Mouse (Mus musculus) MEL (cell line): ENCODE measurements around the gene C1rl. TPM values are rescaled to one million over a fixed set of nuclear protein-coding genes. Genes with fewer than 3 reads are reported as not detected.

Experiments
- DNase-seq: peaks from one replicate; pipeline ENCODE4 v3.0.0; 2011; ENCODE audit warnings: low read depth, low spot score
- H3K27ac ChIP-seq: 2 replicates; pipeline ENCODE4 v1.5.1; 2012; ENCODE audit warnings: low read depth, mild to moderate bottlenecking, control low read depth, low read length, moderate library complexity; ENCODE audit not compliant: control insufficient read depth
- H3K27me3 ChIP-seq, 2 experiments: fragments of 150-350 bp in 1 of 2; sonication (generic) in 1 of 2; 2 replicates each; pipeline ENCODE4 v1.6.1; 2012; ENCODE audit warnings: low read length in 2 of 2, mild to moderate bottlenecking in 2 of 2, improper control_type of control experiment in 1 of 2, moderate library complexity in 1 of 2; ENCODE audit not compliant: insufficient read depth in 2 of 2, control insufficient read depth in 1 of 2
- H3K36me3 ChIP-seq, 2 experiments: 2 replicates each; pipeline ENCODE4 v1.6.1; 2012 to 2014; ENCODE audit warnings: low read length in 2 of 2, improper control_type of control experiment in 1 of 2, inconsistent platforms in 1 of 2, mild to moderate bottlenecking in 1 of 2; ENCODE audit not compliant: insufficient read depth in 2 of 2, control insufficient read depth in 1 of 2
- H3K4me1 ChIP-seq, 2 experiments: fragments of 150-350 bp in 1 of 2; sonication (generic) in 1 of 2; 2 replicates each; pipeline ENCODE4 v1.6.1; 2012; ENCODE audit warnings: low read length in 2 of 2, improper control_type of control experiment in 1 of 2, mild to moderate bottlenecking in 1 of 2; ENCODE audit not compliant: insufficient read depth in 2 of 2, control insufficient read depth in 1 of 2
- H3K4me3 ChIP-seq, 2 experiments: fragments of 150-350 bp in 1 of 2; sonication (generic) in 1 of 2; 2 replicates each; pipeline ENCODE4 v1.5.1; 2012; ENCODE audit warnings: low read depth in 2 of 2, low read length in 2 of 2, mild to moderate bottlenecking in 2 of 2, moderate library complexity in 2 of 2, control low read depth in 1 of 2, improper control_type of control experiment in 1 of 2; ENCODE audit not compliant: control insufficient read depth in 1 of 2, insufficient read depth in 1 of 2
- H3K79me2 ChIP-seq: 2 replicates; pipeline ENCODE4 v1.6.1; 2012; ENCODE audit warnings: mild to moderate bottlenecking, low read length, moderate library complexity; ENCODE audit not compliant: control insufficient read depth, poor library complexity, insufficient read depth
- H3K9ac ChIP-seq: 2 replicates; pipeline ENCODE4 v1.6.1; 2012; ENCODE audit warnings: low read depth, mild to moderate bottlenecking, control low read depth, low read length, moderate library complexity; ENCODE audit not compliant: control insufficient read depth, poor library complexity, severe bottlenecking
- H3K9me3 ChIP-seq: fragments of 150-350 bp; sonication (generic); replicated peaks from 2 replicates; pipeline ENCODE4 v1.6.1; 2012; ENCODE audit warnings: mild to moderate bottlenecking, low read length, improper control_type of control experiment, moderate library complexity; ENCODE audit not compliant: insufficient read depth
- BHLHE40 ChIP-seq: IDR thresholded peaks from 2 replicates; pipeline ENCODE4 v1.6.1; 2012; ENCODE audit warnings: low read depth, mild to moderate bottlenecking, inconsistent platforms, low read length, improper control_type of control experiment, borderline replicate concordance
- CHD1 ChIP-seq: IDR thresholded peaks from 2 replicates; pipeline ENCODE4 v1.6.1; 2012; ENCODE audit warnings: low read depth, mild to moderate bottlenecking, inconsistent platforms, low read length, improper control_type of control experiment
- CHD2 ChIP-seq: IDR thresholded peaks from 2 replicates; pipeline ENCODE4 v1.6.1; 2011; ENCODE audit warnings: low read length, improper control_type of control experiment
- CTCF ChIP-seq, 3 experiments: IDR thresholded peaks in 2 of 3; conservative IDR thresholded peaks in 1 of 3; 2 replicates each; pipeline ENCODE4 v1.5.1; 2011 to 2012; ENCODE audit warnings: low read length in 3 of 3, low read depth in 2 of 3, mild to moderate bottlenecking in 2 of 3, improper control_type of control experiment in 1 of 3, inconsistent platforms in 1 of 3, mixed read lengths in 1 of 3, moderate library complexity in 1 of 3; ENCODE audit not compliant: control insufficient read depth in 1 of 3, insufficient read depth in 1 of 3, poor library complexity in 1 of 3, severe bottlenecking in 1 of 3
- E2F4 ChIP-seq: IDR thresholded peaks from 2 replicates; pipeline ENCODE4 v1.6.1; 2011; ENCODE audit warnings: low read depth, low read length, improper control_type of control experiment, borderline replicate concordance
- ELF1 ChIP-seq: IDR thresholded peaks from 2 replicates; pipeline ENCODE4 v1.6.1; 2014; ENCODE audit warnings: low read depth, mild to moderate bottlenecking, inconsistent platforms, low read length, improper control_type of control experiment, moderate library complexity
- EP300 ChIP-seq, 2 experiments: IDR thresholded peaks; 2 replicates each; pipeline ENCODE4 v1.6.1; 2011; ENCODE audit warnings: improper control_type of control experiment in 2 of 2, low read length in 2 of 2, low read depth in 1 of 2, mild to moderate bottlenecking in 1 of 2
- ETS1 ChIP-seq: IDR thresholded peaks from 2 replicates; pipeline ENCODE4 v1.6.1; 2012; ENCODE audit warnings: low read depth, mild to moderate bottlenecking, inconsistent platforms, low read length, improper control_type of control experiment, moderate library complexity
- GABPA ChIP-seq: IDR thresholded peaks from 2 replicates; pipeline ENCODE4 v1.6.1; 2012; ENCODE audit warnings: low read depth, mild to moderate bottlenecking, inconsistent platforms, low read length, improper control_type of control experiment, moderate library complexity
- GATA1 ChIP-seq: IDR thresholded peaks from 2 replicates; pipeline ENCODE4 v1.6.1; 2011; ENCODE audit warnings: low read depth, low read length, improper control_type of control experiment
- HCFC1 ChIP-seq: IDR thresholded peaks from 2 replicates; pipeline ENCODE4 v1.6.1; 2012; ENCODE audit warnings: low read depth, mild to moderate bottlenecking, inconsistent platforms, low read length, improper control_type of control experiment, moderate library complexity
- JUND ChIP-seq: IDR thresholded peaks from 2 replicates; pipeline ENCODE4 v1.6.1; 2011; ENCODE audit warnings: low read depth, mild to moderate bottlenecking, improper control_type of control experiment, low read length
- KAT2A ChIP-seq: conservative IDR thresholded peaks from 2 replicates; pipeline ENCODE4 v1.6.1; 2012; ENCODE audit warnings: low read depth, low read length, improper control_type of control experiment, inconsistent platforms
- MAX ChIP-seq: IDR thresholded peaks from 2 replicates; pipeline ENCODE4 v1.6.1; 2011; ENCODE audit warnings: low read length, improper control_type of control experiment
- MAZ ChIP-seq: IDR thresholded peaks from 2 replicates; pipeline ENCODE4 v1.6.1; 2012; ENCODE audit warnings: low read depth, mild to moderate bottlenecking, inconsistent platforms, low read length, improper control_type of control experiment
- MEF2A ChIP-seq: IDR thresholded peaks from 2 replicates; pipeline ENCODE4 v1.6.1; 2014; ENCODE audit warnings: low read depth, mild to moderate bottlenecking, inconsistent platforms, low read length, improper control_type of control experiment; ENCODE audit not compliant: poor library complexity, insufficient replicate concordance, severe bottlenecking; ENCODE audit errors: extremely low read depth
- MXI1 ChIP-seq: IDR thresholded peaks from 2 replicates; pipeline ENCODE4 v1.6.1; 2011; ENCODE audit warnings: mild to moderate bottlenecking, low read depth, low read length, improper control_type of control experiment
- MYB ChIP-seq: IDR thresholded peaks from 2 replicates; pipeline ENCODE4 v1.6.1; 2011; ENCODE audit warnings: mild to moderate bottlenecking, low read depth, low read length, improper control_type of control experiment
- MYC ChIP-seq: IDR thresholded peaks from 2 replicates; pipeline ENCODE4 v1.6.1; 2011; ENCODE audit warnings: low read depth, mild to moderate bottlenecking, low read length, improper control_type of control experiment, moderate library complexity
- NELFE ChIP-seq: IDR thresholded peaks from 2 replicates; pipeline ENCODE4 v1.6.1; 2011; ENCODE audit warnings: low read depth, low read length, improper control_type of control experiment
- NRF1 ChIP-seq: IDR thresholded peaks from 2 replicates; pipeline ENCODE4 v1.6.1; 2014; ENCODE audit warnings: low read depth, mild to moderate bottlenecking, inconsistent platforms, low read length, improper control_type of control experiment, moderate library complexity; ENCODE audit not compliant: poor library complexity, insufficient read depth, severe bottlenecking
- POLR2A ChIP-seq, 2 experiments: IDR thresholded peaks; 2 replicates each; pipeline ENCODE4 v1.6.1; 2011 to 2012; ENCODE audit warnings: low read length in 2 of 2, mild to moderate bottlenecking in 2 of 2, control low read depth in 1 of 2, improper control_type of control experiment in 1 of 2, low read depth in 1 of 2, moderate library complexity in 1 of 2; ENCODE audit not compliant: control insufficient read depth in 1 of 2, insufficient read depth in 1 of 2, poor library complexity in 1 of 2
- POLR2AphosphoS2 ChIP-seq: IDR thresholded peaks from 2 replicates; pipeline ENCODE4 v1.6.1; 2011; ENCODE audit warnings: low read length, improper control_type of control experiment
- POLR2AphosphoS5 ChIP-seq: IDR thresholded peaks from 2 replicates; pipeline ENCODE4 v1.6.1; 2012; ENCODE audit warnings: low read depth, borderline replicate concordance, mild to moderate bottlenecking, inconsistent platforms, low read length, moderate library complexity, mixed read lengths
- RAD21 ChIP-seq: IDR thresholded peaks from 2 replicates; pipeline ENCODE4 v1.6.1; 2011; ENCODE audit warnings: mild to moderate bottlenecking, low read depth, low read length, improper control_type of control experiment
- RCOR1 ChIP-seq: IDR thresholded peaks from 2 replicates; pipeline ENCODE4 v1.6.1; 2012; ENCODE audit warnings: low read depth, mild to moderate bottlenecking, inconsistent platforms, low read length, improper control_type of control experiment
- SIN3A ChIP-seq: IDR thresholded peaks from 2 replicates; pipeline ENCODE4 v1.6.1; 2012; ENCODE audit warnings: low read length, improper control_type of control experiment, inconsistent platforms
- SMC3 ChIP-seq: IDR thresholded peaks from 2 replicates; pipeline ENCODE4 v1.6.1; 2011; ENCODE audit warnings: low read depth, low read length, improper control_type of control experiment
- TAL1 ChIP-seq: IDR thresholded peaks from 2 replicates; pipeline ENCODE4 v1.6.1; 2012; ENCODE audit warnings: mild to moderate bottlenecking, inconsistent platforms, low read length, moderate library complexity, mixed read lengths
- TBP ChIP-seq: IDR thresholded peaks from 2 replicates; pipeline ENCODE4 v1.8.0; 2011; ENCODE audit warnings: low read depth, low read length, improper control_type of control experiment
- TCF12 ChIP-seq: IDR thresholded peaks from 2 replicates; pipeline ENCODE4 v1.6.1; 2014; ENCODE audit warnings: low read depth, mild to moderate bottlenecking, inconsistent platforms, low read length, improper control_type of control experiment, moderate library complexity
- UBTF ChIP-seq: IDR thresholded peaks from 2 replicates; pipeline ENCODE4 v1.6.1; 2012; ENCODE audit warnings: low read depth, mild to moderate bottlenecking, inconsistent platforms, low read length, improper control_type of control experiment, moderate library complexity, borderline replicate concordance; ENCODE audit not compliant: insufficient read depth
- USF1 ChIP-seq: IDR thresholded peaks from 2 replicates; pipeline ENCODE4 v1.6.1; 2014; ENCODE audit warnings: low read depth, mild to moderate bottlenecking, inconsistent platforms, low read length, improper control_type of control experiment, moderate library complexity
- USF2 ChIP-seq, 2 experiments: IDR thresholded peaks; 2 replicates each; pipeline ENCODE4 v1.6.1; 2011 to 2012; ENCODE audit warnings: improper control_type of control experiment in 2 of 2, low read length in 2 of 2, borderline replicate concordance in 1 of 2, inconsistent platforms in 1 of 2, low read depth in 1 of 2, mild to moderate bottlenecking in 1 of 2; ENCODE audit not compliant: insufficient read depth in 1 of 2
- ZC3H11A ChIP-seq: IDR thresholded peaks from 2 replicates; pipeline ENCODE4 v1.6.1; 2012; ENCODE audit warnings: low read depth, mild to moderate bottlenecking, inconsistent platforms, low read length, improper control_type of control experiment
- ZKSCAN1 ChIP-seq: IDR thresholded peaks from 2 replicates; pipeline ENCODE4 v1.6.1; 2012; ENCODE audit warnings: low read depth, mild to moderate bottlenecking, inconsistent platforms, low read length, improper control_type of control experiment, moderate library complexity
- ZMIZ1 ChIP-seq: IDR thresholded peaks from 2 replicates; pipeline ENCODE4 v1.6.1; 2012; ENCODE audit warnings: low read depth, mild to moderate bottlenecking, inconsistent platforms, low read length, improper control_type of control experiment, moderate library complexity
- ZNF384 ChIP-seq: IDR thresholded peaks from 2 replicates; pipeline ENCODE4 v1.6.1; 2012; ENCODE audit warnings: low read depth, mild to moderate bottlenecking, inconsistent platforms, low read length, improper control_type of control experiment
- polyA plus RNA-seq, 2 experiments: library from polyadenylated mRNA; stranded (reverse) in 1 of 2; unstranded in 1 of 2; fragments of >175 nt in 1 of 2; fragments of >200 nt in 1 of 2; gene quantifications; 2 replicates each; pipeline versions ENCODE4 v1.2.1 to v1.2.4; 2012; ENCODE audit warnings: low replicate concordance in 2 of 2, low read depth in 1 of 2; ENCODE audit not compliant: insufficient read length in 2 of 2, insufficient read depth in 1 of 2, missing spikeins in 1 of 2
- total RNA-seq: library from RNA; depleted of rRNA; stranded (reverse); fragments of 300-350 nt; gene quantifications from 2 replicates; pipeline ENCODE4 v1.2.3, GENCODE M21; 2012

Gene C1rl
- total and polyA plus RNA-seq, 3 experiments, result 1.2 to 2.6 TPM; not detected in 1

GRCm38 (mm10) chr6:124512355-124512836 is 19.5 kb downstream of the C1rl start, which contains the start of gene C1ra:
Gene C1ra (plus strand): TSS chr6:124512405.
- H3K9me3 ChIP-seq, result no peaks in the 10 kb centered on the region
- peak; percentile 67 for DNase-seq
- H3K79me2 ChIP-seq, result no peaks in the 10 kb centered on the region
- H3K4me3 ChIP-seq, result peak within 1 kb of the TSS; percentile 65 to 78
- peak within 1 kb of the TSS; percentile 33; the same call in 1 of the 2 replicates for H3K9ac ChIP-seq
- H3K36me3 ChIP-seq, result peaks cover 0 to 2% of the 10 kb centered on the region in 2 experiments; a peak in 1 of 4 replicates
- H3K27ac ChIP-seq, result no peak within 1 kb of the TSS
- peaks cover 0 to 2% of the 10 kb centered on the region in 2 experiments; a peak in 2 of 4 replicates for H3K4me1 ChIP-seq
- H3K27me3 ChIP-seq, result no peaks in the 10 kb centered on the region; a peak in 1 of 4 replicates
- TF ChIP-seq RAD21, result peak; percentile 75
- TF ChIP-seq USF1, result no peak
- TF ChIP-seq ELF1, result no peak
- no peak for TF ChIP-seq E2F4
- TF ChIP-seq ZNF384, result peak; percentile 79
- TF ChIP-seq ETS1, result no peak
- TF ChIP-seq EP300 (IDR thresholded peaks at IDR 0.05; ENCODE audit: low read depth in 1 of 2, low read length in 2 of 2), result no peak
- TF ChIP-seq MXI1, result no peak
- no peak for TF ChIP-seq POLR2AphosphoS2
- TF ChIP-seq CTCF (IDR thresholded peaks at IDR 0.05 in 2 of 3, conservative IDR thresholded peaks at IDR 0.05 in 1 of 3; ENCODE audit: control insufficient read depth in 1 of 3, insufficient read depth in 1 of 3, low read depth in 2 of 3, low read length in 3 of 3, poor library complexity in 1 of 3, severe bottlenecking in 1 of 3), result peak; percentile 75 to 79 (median 77)
- TF ChIP-seq BHLHE40, result no peak
- no peak for TF ChIP-seq MYB
- no peak for TF ChIP-seq ZKSCAN1
- TF ChIP-seq SMC3, result peak; percentile 87
- TF ChIP-seq HCFC1, result 0 out of 2 replicates have a peak, but pooled peaks have one; percentile 14
- TF ChIP-seq MYC, result no peak
- no peak for TF ChIP-seq POLR2AphosphoS5
- no peak for TF ChIP-seq CHD1
- TF ChIP-seq GATA1, result no peak
- peak; percentile 39; the same call in 1 of the 2 replicates for TF ChIP-seq SIN3A
- no peak for TF ChIP-seq MAX
- TF ChIP-seq TAL1, result no peak
- TF ChIP-seq UBTF, result no peak
- peak; percentile 44; the same call in 1 of the 2 replicates for TF ChIP-seq RCOR1
- no peak for TF ChIP-seq ZMIZ1
- no peak for TF ChIP-seq JUND
- no peak for TF ChIP-seq MEF2A
- TF ChIP-seq TBP, result no peak
- no peak for TF ChIP-seq CHD2
- no peak for TF ChIP-seq NRF1
- TF ChIP-seq POLR2A (IDR thresholded peaks at IDR 0.05; ENCODE audit: control insufficient read depth in 1 of 2, insufficient read depth in 1 of 2, low read depth in 1 of 2, low read length in 2 of 2, poor library complexity in 1 of 2), result no peak
- TF ChIP-seq ZC3H11A, result peak; percentile 69
- no peak for TF ChIP-seq GABPA
- no peak for TF ChIP-seq MAZ
- TF ChIP-seq USF2 (IDR thresholded peaks at IDR 0.05; ENCODE audit: borderline replicate concordance in 1 of 2, insufficient read depth in 1 of 2, low read depth in 1 of 2, low read length in 2 of 2), result no peak
- no peak for TF ChIP-seq TCF12
- no peak for TF ChIP-seq KAT2A
- TF ChIP-seq NELFE, result no peak
